Mouse (Mus musculus): Measurements from ENCODE around the gene Olfr354. TPM values are rescaled to one million over a fixed set of nuclear protein-coding genes. Genes with fewer than 3 reads are reported as not detected.

Olfr354 gene
- not detected in 3 replicates for total RNA-seq (2017)

- no peak for ATAC-seq (replicated peaks; ENCODE audit: insufficient number of reproducible peaks, low FRiP score, low TSS enrichment, poor library complexity, severe bottlenecking)
Measured at GRCm38 (mm10) chr2:36905380-36905779, at the start of gene Olfr354. Gene Olfr354 (plus strand): TSS chr2:36905680.

- no peak for ATAC-seq (replicated peaks; ENCODE audit: insufficient number of reproducible peaks, low FRiP score, low TSS enrichment, poor library complexity, severe bottlenecking)
Measured at GRCm38 (mm10) chr2:36862560-36862959, 42.9 kb upstream of the Olfr354 start, which contains the start of gene Olfr351. Gene Olfr351 (minus strand): TSS chr2:36862660.

- no peak for ATAC-seq (replicated peaks; ENCODE audit: insufficient number of reproducible peaks, low FRiP score, low TSS enrichment, poor library complexity, severe bottlenecking)
Measured at GRCm38 (mm10) chr2:36868160-36868559, 37.3 kb upstream of the Olfr354 start, which contains the start of gene Olfr352. Gene Olfr352 (plus strand): TSS chr2:36868460.

GRCm38 (mm10) chr2:36892836-36893235 lies 12.6 kb upstream of the Olfr354 start, which contains the start of gene Olfr353:
Gene Olfr353 (minus strand): TSS chr2:36892936.
- ATAC-seq (replicated peaks; ENCODE audit: insufficient number of reproducible peaks, low FRiP score, low TSS enrichment, poor library complexity, severe bottlenecking), result no peak

- no peak for ATAC-seq (replicated peaks; ENCODE audit: insufficient number of reproducible peaks, low FRiP score, low TSS enrichment, poor library complexity, severe bottlenecking)
Measured at GRCm38 (mm10) chr2:36897114-36897513, 8.4 kb upstream of the Olfr354 start.

- ATAC-seq (replicated peaks; ENCODE audit: insufficient number of reproducible peaks, low FRiP score, low TSS enrichment, poor library complexity, severe bottlenecking), result no peak
Measured at GRCm38 (mm10) chr2:36928797-36929196, 23.3 kb downstream of the Olfr354 start, which contains the start of gene Olfr355. Gene Olfr355 (minus strand): TSS chr2:36928897.

GRCm38 (mm10) chr2:36936821-36937220 lies 31.3 kb downstream of the Olfr354 start, which contains the start of gene Olfr356:
Gene Olfr356 (plus strand): TSS chr2:36937121.
- ATAC-seq (replicated peaks; ENCODE audit: insufficient number of reproducible peaks, low FRiP score, low TSS enrichment, poor library complexity, severe bottlenecking), result no peak

Other genes with a start within 250 kb of the Olfr354 start
- not detected in 3 replicates for gene Olfr346, start 219.9 kb upstream of the Olfr354 start, total RNA-seq (2017)
- gene Olfr347, start 173.8 kb upstream of the Olfr354 start, total RNA-seq (2017), result not detected in 3 replicates
- gene Olfr348, start 121.4 kb upstream of the Olfr354 start, total RNA-seq (2017), result not detected in 3 replicates
- not detected in 3 replicates for gene Olfr50, start 115.1 kb upstream of the Olfr354 start, total RNA-seq (2017)
- gene Olfr3, start 88.6 kb upstream of the Olfr354 start, total RNA-seq (2017), result 1.7 TPM in 1 of 3 replicates, not detected in the others
- gene Olfr350, start 59.4 kb upstream of the Olfr354 start, total RNA-seq (2017), result not detected in 3 replicates
- gene Olfr351, start 43.0 kb upstream of the Olfr354 start, total RNA-seq (2017), result not detected in 3 replicates
- gene Olfr352, start 37.2 kb upstream of the Olfr354 start, total RNA-seq (2017), result not detected in 3 replicates
- not detected in 3 replicates for gene Olfr353, start 12.7 kb upstream of the Olfr354 start, total RNA-seq (2017)
- not detected in 3 replicates for gene Olfr355, start 23.2 kb downstream of the Olfr354 start, total RNA-seq (2017)
- gene Olfr356, start 31.4 kb downstream of the Olfr354 start, total RNA-seq (2017), result not detected in 3 replicates
- not detected in 3 replicates for gene Olfr357, start 88.1 kb downstream of the Olfr354 start, total RNA-seq (2017)
- not detected in 3 replicates for gene Olfr358, start 103.7 kb downstream of the Olfr354 start, total RNA-seq (2017)
- not detected in 3 replicates for gene Olfr360, start 160.1 kb downstream of the Olfr354 start, total RNA-seq (2017)
- gene Olfr361, start 183.6 kb downstream of the Olfr354 start, total RNA-seq (2017), result not detected in 3 replicates
- gene Olfr362, start 212.2 kb downstream of the Olfr354 start, total RNA-seq (2017), result not detected in 3 replicates
- gene Olfr364-ps1, start 233.6 kb downstream of the Olfr354 start, total RNA-seq (2017), result not detected in 3 replicates